Mouse (Mus musculus) myocyte (in vitro differentiated cells): ENCODE data around the gene Banp.

Experiments used
- CEBPB ChIP-seq: IDR thresholded peaks from 2 replicates; pipeline ENCODE4 v1.6.1; 2011; ENCODE audit warnings: mild to moderate bottlenecking, moderate library complexity; ENCODE audit not compliant: poor library complexity, insufficient read depth, severe bottlenecking
- E2F4 ChIP-seq: IDR thresholded peaks from one replicate; pipeline ENCODE4 v1.6.1; 2011; ENCODE audit warnings: mild to moderate bottlenecking, control low read depth, moderate library complexity; ENCODE audit not compliant: insufficient read depth
- MAX ChIP-seq: IDR thresholded peaks from one replicate; pipeline ENCODE4 v1.6.1; 2011; ENCODE audit warnings: low read depth, mild to moderate bottlenecking, control low read depth
- MYOD1 ChIP-seq, 3 experiments: IDR thresholded peaks; one replicate each; pipeline ENCODE4 v1.6.1; 2011; ENCODE audit warnings: control low read depth in 2 of 3, low read depth in 2 of 3, mild to moderate bottlenecking in 2 of 3, moderate library complexity in 1 of 3; ENCODE audit not compliant: insufficient read length in 2 of 3, control insufficient read depth in 1 of 3
- MYOG ChIP-seq, 3 experiments: IDR thresholded peaks; one replicate each; pipeline ENCODE4 v1.6.1; 2011; ENCODE audit warnings: control low read depth in 2 of 3, low read depth in 2 of 3, mild to moderate bottlenecking in 2 of 3; ENCODE audit not compliant: insufficient read length in 2 of 3, control insufficient read depth in 1 of 3, insufficient read depth in 1 of 3
- POLR2A ChIP-seq: IDR thresholded peaks from one replicate; pipeline ENCODE4 v1.6.1; 2011; ENCODE audit warnings: low read depth, mild to moderate bottlenecking, control low read depth, moderate library complexity; ENCODE audit not compliant: insufficient read length
- POLR2AphosphoS2 ChIP-seq: IDR thresholded peaks from one replicate; pipeline ENCODE4 v1.6.1; 2011; ENCODE audit warnings: low read depth, control low read depth; ENCODE audit not compliant: insufficient read length
- REST ChIP-seq: IDR thresholded peaks from one replicate; pipeline ENCODE4 v1.6.1; 2011; ENCODE audit warnings: mild to moderate bottlenecking, control low read depth, moderate library complexity; ENCODE audit not compliant: insufficient read depth, insufficient read length
- SRF ChIP-seq: IDR thresholded peaks from one replicate; pipeline ENCODE4 v1.6.1; 2011; ENCODE audit warnings: low read depth; ENCODE audit not compliant: control insufficient read depth, insufficient read length
- TCF12 ChIP-seq: IDR thresholded peaks from one replicate; pipeline ENCODE4 v1.6.1; 2011; ENCODE audit warnings: mild to moderate bottlenecking, control low read depth; ENCODE audit not compliant: poor library complexity, insufficient read depth, severe bottlenecking
- TCF3 ChIP-seq: IDR thresholded peaks from one replicate; pipeline ENCODE4 v1.6.1; 2011; ENCODE audit warnings: low read depth, control low read depth; ENCODE audit not compliant: insufficient read length
- USF1 ChIP-seq: IDR thresholded peaks from one replicate; pipeline ENCODE4 v1.6.1; 2011; ENCODE audit warnings: low read depth, mild to moderate bottlenecking, control low read depth, moderate library complexity

DNA sequence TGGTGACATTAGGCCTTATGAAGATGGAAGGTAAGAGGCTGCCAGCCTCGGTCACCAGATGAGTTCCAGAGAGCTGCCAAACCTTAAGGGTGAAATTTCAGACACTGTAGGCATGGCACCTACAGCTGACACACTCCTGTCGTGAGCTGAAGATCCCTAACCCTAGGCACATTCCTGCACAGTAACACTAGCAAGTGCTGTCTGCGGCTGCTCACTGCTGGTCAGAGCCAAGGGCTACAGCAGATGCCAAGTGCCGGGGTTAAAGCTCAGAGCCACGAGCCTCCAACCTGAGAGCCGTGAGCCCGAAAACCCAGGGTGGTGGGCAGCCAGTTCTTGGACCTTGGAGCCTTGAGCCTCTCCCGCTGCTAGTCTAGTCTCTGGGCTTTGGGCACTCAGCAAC lies 5.8 kb upstream of the Banp start:
- TF ChIP-seq MAX, result no peak
- TF ChIP-seq POLR2A, result no peak
- TF ChIP-seq REST, result no peak
- no peak for TF ChIP-seq E2F4
- no peak for TF ChIP-seq USF1
- TF ChIP-seq CEBPB, result no peak
- TF ChIP-seq TCF3, result no peak
- TF ChIP-seq MYOG (IDR thresholded peaks at IDR 0.05; ENCODE audit: control insufficient read depth in 1 of 3, insufficient read depth in 1 of 3, insufficient read length in 2 of 3, low read depth in 2 of 3), result no peak
- TF ChIP-seq POLR2AphosphoS2, result no peak
- no peak for TF ChIP-seq TCF12
- no peak for TF ChIP-seq MYOD1 (IDR thresholded peaks at IDR 0.05; ENCODE audit: control insufficient read depth in 1 of 3, insufficient read length in 2 of 3, low read depth in 2 of 3)
- TF ChIP-seq SRF, result no peak
